In the genomic region with DNA sequence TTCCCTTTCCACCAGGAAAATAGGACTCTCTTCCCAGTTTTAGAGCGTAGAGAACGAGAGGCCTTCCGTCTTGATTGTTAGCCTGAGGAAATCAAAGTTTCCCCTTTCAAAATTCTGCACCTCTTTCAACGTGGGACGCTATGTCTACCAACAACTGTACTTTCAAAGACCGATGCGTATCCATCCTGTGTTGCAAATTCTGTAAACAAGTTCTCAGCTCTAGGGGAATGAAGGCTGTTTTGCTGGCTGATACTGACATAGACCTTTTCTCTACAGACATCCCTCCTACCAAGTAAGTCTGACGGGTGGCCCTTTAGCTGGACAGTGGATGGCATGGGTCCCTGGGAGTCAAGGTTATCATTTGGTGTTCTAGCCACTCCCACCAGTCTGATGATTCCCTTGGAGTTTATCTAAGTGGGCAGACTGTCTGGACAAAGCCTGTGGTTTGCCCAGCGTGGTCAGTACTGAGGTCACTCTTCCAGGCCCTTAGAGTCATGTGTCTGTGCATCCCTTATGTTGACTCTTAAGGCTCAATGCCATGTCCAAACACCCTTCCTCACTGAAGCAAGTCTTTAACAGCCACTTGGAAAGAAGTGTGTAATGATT, we compare ENCODE assay signal across 8 mouse cellular contexts. TPM values are rescaled to one million over a fixed set of nuclear protein-coding genes. Genes with fewer than 3 reads are reported as not detected.
DNase-seq lines count a peak whose midpoint lies in the region; ATAC-seq and TF ChIP-seq lines count a peak whose summit lies in the region.

No protein-coding gene starts in this region.

- peak overlapping the region; percentile 62 for H3K9ac ChIP-seq in CH12.LX (ENCODE audit: insufficient read depth, low read depth)
- peak overlapping the region; percentile 66 for H3K9ac ChIP-seq in forebrain, embryonic 12.5 days
- peak overlapping the region; percentile 77 for H3K9ac ChIP-seq in liver, embryonic 11.5 days (ENCODE audit: low read depth, low read length)
- peak overlapping the region; percentile 15 for H3K9ac ChIP-seq in stomach, embryonic 14.5 days (replicated peaks; ENCODE audit: low read depth, low read length)

- intact Hi-C loops in gastrocnemius, adult 2 months (cut with DNase I) = loop anchor here (5.0 kb wide), 2 partner anchors 96 to 166 kb away; no protein-coding TSS in a partner anchor

- no peak for TF ChIP-seq EP300 in CH12.LX (IDR thresholded peaks at IDR 0.05; ENCODE audit: low read length)

- peak overlapping the region; percentile 38; the same call in 1 of the 2 replicates for H3K4me2 ChIP-seq in CH12.LX (ENCODE audit: insufficient read depth, low read depth, poor library complexity, severe bottlenecking)
- H3K4me2 ChIP-seq in forebrain, embryonic 12.5 days = peak overlapping the region; percentile 83
- peak overlapping the region; percentile 85 for H3K4me2 ChIP-seq in liver, embryonic 11.5 days
- H3K4me2 ChIP-seq in stomach, embryonic 14.5 days (replicated peaks; ENCODE audit: low read depth, low read length) = peak overlapping the region; percentile 81

- no peaks in the 10 kb centered on the region for H3K9me3 ChIP-seq in CH12.LX (replicated peaks; ENCODE audit: low read length)
- no peaks in the 10 kb centered on the region for H3K9me3 ChIP-seq in forebrain, embryonic 12.5 days
- no peaks in the 10 kb centered on the region for H3K9me3 ChIP-seq in liver, embryonic 11.5 days (ENCODE audit: control insufficient read depth, low read length)
- no peaks in the 10 kb centered on the region for H3K9me3 ChIP-seq in stomach, embryonic 14.5 days (ENCODE audit: control insufficient read depth, low read depth, low read length)

- WGBS in forebrain, embryonic 12.5 days = 2% methylated on average over 9 of the region's 9 CpGs
- 2% methylated on average over 9 of the region's 9 CpGs for WGBS in liver, embryonic 11.5 days
- under 1% methylated on average over 9 of the region's 9 CpGs for WGBS in stomach, embryonic 14.5 days

- TF ChIP-seq POLR2A in CH12.LX (IDR thresholded peaks at IDR 0.05; ENCODE audit: low read depth, low read length) = no peak

- ATAC-seq in forebrain, embryonic 12.5 days (ENCODE audit: low FRiP score) = no peak
- no peak for ATAC-seq in liver, embryonic 11.5 days (replicated peaks; ENCODE audit: low FRiP score)
- ATAC-seq in stomach, embryonic 14.5 days (ENCODE audit: insufficient number of reproducible peaks, insufficient read depth, low FRiP score, low read depth) = no peak
- ATAC-seq in megakaryocyte-erythroid progenitor cell, adult 5-6 weeks (replicated peaks; ENCODE audit: low FRiP score, low TSS enrichment, poor library complexity, severe bottlenecking) = no peak

- in situ Hi-C loops in CH12.LX (cut with MboI; ENCODE audit: low pct_ligation_motif_present, low pct_unique_long_range_greater_than_20kb, low sequenced_read_pairs) = no loop called here

- peaks cover 2 to 43% of the 10 kb centered on the region in 2 experiments; a peak in 3 of 4 replicates for H3K4me1 ChIP-seq in CH12.LX (ENCODE audit: control insufficient read depth in 1 of 2, insufficient read depth in 2 of 2)
- peaks cover 44% of the 10 kb centered on the region for H3K4me1 ChIP-seq in forebrain, embryonic 12.5 days
- H3K4me1 ChIP-seq in liver, embryonic 11.5 days (replicated peaks; ENCODE audit: control insufficient read depth, insufficient read depth, low read length) = peaks cover 30% of the 10 kb centered on the region
- H3K4me1 ChIP-seq in stomach, embryonic 14.5 days (ENCODE audit: control insufficient read depth, insufficient read depth, low read length) = peaks cover 28% of the 10 kb centered on the region

- no peaks in the 10 kb centered on the region for H3K27me3 ChIP-seq in CH12.LX (replicated peaks)
- H3K27me3 ChIP-seq in forebrain, embryonic 12.5 days = no peaks in the 10 kb centered on the region
- no peaks in the 10 kb centered on the region for H3K27me3 ChIP-seq in liver, embryonic 11.5 days (replicated peaks; ENCODE audit: control insufficient read depth, insufficient read depth, low read length)
- H3K27me3 ChIP-seq in stomach, embryonic 14.5 days (ENCODE audit: control insufficient read depth, insufficient read depth, low read length) = no peaks in the 10 kb centered on the region

- H3K27ac ChIP-seq in gastrocnemius, adult 2 months = peak overlapping the region; percentile 74
- H3K27ac ChIP-seq in CH12.LX (ENCODE audit: insufficient read depth, low read depth) = no peak overlapping the region
- H3K27ac ChIP-seq in forebrain, embryonic 12.5 days = peak overlapping the region; percentile 92
- H3K27ac ChIP-seq in liver, embryonic 11.5 days (ENCODE audit: low read depth, low read length) = peak overlapping the region; percentile 96; the same call in 1 of the 2 replicates
- peak overlapping the region; percentile 89 for H3K27ac ChIP-seq in stomach, embryonic 14.5 days (ENCODE audit: low read length)

- no peak for TF ChIP-seq RAD21 in CH12.LX (IDR thresholded peaks at IDR 0.05; ENCODE audit: low read depth, low read length)

- dilution Hi-C loops in CH12.LX (cut with MboI; ENCODE audit: extremely low pct_ligation_motif_present, extremely low pct_unique_long_range_greater_than_20kb, low sequenced_read_pairs) = no loop called here

- no peak for DNase-seq in gastrocnemius, adult 2 months
- DNase-seq in gastrocnemius, postnatal 10 days = no peak
- DNase-seq in CH12.LX (ENCODE audit: extremely low read depth) = no peak
- no peak for DNase-seq in liver, embryonic 11.5 days (ENCODE audit: low spot score)
- DNase-seq in ovary, postnatal 14 days (ENCODE audit: low spot score) = no peak

- TF ChIP-seq CTCF in gastrocnemius, adult 2 months (IDR thresholded peaks at IDR 0.05) = no peak
- no peak for TF ChIP-seq CTCF in CH12.LX (conservative IDR thresholded peaks at IDR 0.05 in 1 of 2, IDR thresholded peaks at IDR 0.05 in 1 of 2; ENCODE audit: low read depth in 2 of 2, low read length in 2 of 2)

- peaks cover 0 to 21% of the 10 kb centered on the region in 2 experiments for H3K36me3 ChIP-seq in CH12.LX (replicated peaks in 1 of 2; ENCODE audit: control insufficient read depth in 1 of 2, insufficient read depth in 1 of 2, low read length in 1 of 2)
- H3K36me3 ChIP-seq in forebrain, embryonic 12.5 days (replicated peaks) = no peaks in the 10 kb centered on the region
- H3K36me3 ChIP-seq in liver, embryonic 11.5 days (ENCODE audit: control insufficient read depth, insufficient read depth, low read length) = no peaks in the 10 kb centered on the region; the same call in 1 of the 2 replicates
- no peaks in the 10 kb centered on the region for H3K36me3 ChIP-seq in stomach, embryonic 14.5 days (ENCODE audit: control insufficient read depth, insufficient read depth, low read length)

- peak overlapping the region; percentile 79 for H3K4me3 ChIP-seq in gastrocnemius, adult 2 months
- H3K4me3 ChIP-seq in CH12.LX (replicated peaks in 1 of 3; ENCODE audit: low read depth in 2 of 3, low read length in 2 of 3, poor library complexity in 1 of 3) = peak overlapping the region; percentile 80 to 96 (median 86)
- peak overlapping the region; percentile 74 for H3K4me3 ChIP-seq in forebrain, embryonic 12.5 days (replicated peaks)
- H3K4me3 ChIP-seq in liver, embryonic 11.5 days (ENCODE audit: low read depth, low read length) = peak overlapping the region; percentile 80
- peak overlapping the region; percentile 71 for H3K4me3 ChIP-seq in stomach, embryonic 14.5 days (ENCODE audit: low read depth, low read length)

- peaks cover 53% of the 10 kb centered on the region for H3K79me2 ChIP-seq in CH12.LX (replicated peaks; ENCODE audit: control insufficient read depth, extremely low read depth, insufficient read depth, poor library complexity, severe bottlenecking)

TF ChIP-seq in CH12.LX, 34 proteins besides CTCF, POLR2A, EP300 and RAD21:
- TF ChIP-seq ELF1 (IDR thresholded peaks at IDR 0.05; ENCODE audit: low read depth, low read length) = no peak
- TF ChIP-seq UBTF (IDR thresholded peaks at IDR 0.05; ENCODE audit: low read depth, low read length) = no peak
- TF ChIP-seq ZMIZ1 (IDR thresholded peaks at IDR 0.05; ENCODE audit: low read depth, low read length) = no peak
- TF ChIP-seq ETS1 (conservative IDR thresholded peaks at IDR 0.05; ENCODE audit: low read depth, low read length) = no peak
- no peak for TF ChIP-seq KAT2A (IDR thresholded peaks at IDR 0.05; ENCODE audit: insufficient replicate concordance, low read length)
- no peak for TF ChIP-seq IRF4 (IDR thresholded peaks at IDR 0.05; ENCODE audit: low read depth, low read length)
- no peak for TF ChIP-seq HCFC1 (IDR thresholded peaks at IDR 0.05; ENCODE audit: low read depth, low read length)
- TF ChIP-seq SIN3A (IDR thresholded peaks at IDR 0.05; ENCODE audit: low read length) = no peak
- no peak for TF ChIP-seq NRF1 (IDR thresholded peaks at IDR 0.05; ENCODE audit: low read depth, low read length)

RNA-seq across cellular contexts. Expression of a gene that starts 1.0 kb away (rescaled TPM):
- under 1 TPM; 0.20 to 0.31 TPM for total RNA-seq in gastrocnemius, adult 2 months (2021)
- total RNA-seq in gastrocnemius, postnatal 10 days (2021) = 1 to 10 TPM; 1.0 to 1.4 TPM
- total RNA-seq in CH12.LX (2012; rRNA removed) = 10.5 and 12.7 TPM in 2 replicates
- total RNA-seq in CH12.LX (2014; rRNA removed) = 18.9 and 22.4 TPM in 2 replicates
- 19.1 and 21.7 TPM in 2 replicates for polyA plus RNA-seq in CH12.LX (2012; ENCODE audit: insufficient read length, low read depth)
- polyA plus RNA-seq in forebrain, embryonic 12.5 days (2016; fragmentation: Nextera tagmentation; extraction: Ambion mirVana) = 5.3 and 5.5 TPM in 2 replicates
- polyA plus RNA-seq in liver, embryonic 11.5 days (2014; fragmentation: Nextera tagmentation; extraction: Ambion mirVana) = 4.8 and 4.9 TPM in 2 replicates
- 3.1 and 3.2 TPM in 2 replicates for polyA plus RNA-seq in stomach, embryonic 14.5 days (2014; fragmentation: Nextera tagmentation; extraction: Ambion mirVana)
- total RNA-seq in megakaryocyte-erythroid progenitor cell, adult 5-6 weeks (2014; fragmentation: Nextera tagmentation) = 2.6 and 4.1 TPM in 2 replicates
- total RNA-seq in megakaryocyte-erythroid progenitor cell, adult 5-6 weeks (2017) = 2.8 and 6.1 TPM in 2 replicates

RNA-seq across cellular contexts. Expression of a gene that starts 1.5 kb away (rescaled TPM):
- 10 to 100 TPM; 10.1 to 12.2 TPM for total RNA-seq in gastrocnemius, adult 2 months (2021)
- total RNA-seq in gastrocnemius, postnatal 10 days (2021) = 10 to 100 TPM; 43.7 to 53.7 TPM
- total RNA-seq in CH12.LX (2012; rRNA removed) = 19.9 and 28.1 TPM in 2 replicates
- 8.9 and 9.7 TPM in 2 replicates for total RNA-seq in CH12.LX (2014; rRNA removed)
- 21.6 and 26.8 TPM in 2 replicates for polyA plus RNA-seq in CH12.LX (2012; ENCODE audit: insufficient read length, low read depth)
- 17.1 and 22.9 TPM in 2 replicates for polyA plus RNA-seq in forebrain, embryonic 12.5 days (2016; fragmentation: Nextera tagmentation; extraction: Ambion mirVana)
- 16.1 and 17.3 TPM in 2 replicates for polyA plus RNA-seq in liver, embryonic 11.5 days (2014; fragmentation: Nextera tagmentation; extraction: Ambion mirVana)
- 22.8 and 24.5 TPM in 2 replicates for polyA plus RNA-seq in stomach, embryonic 14.5 days (2014; fragmentation: Nextera tagmentation; extraction: Ambion mirVana)
- total RNA-seq in megakaryocyte-erythroid progenitor cell, adult 5-6 weeks (2014; fragmentation: Nextera tagmentation) = 17.4 and 22.6 TPM in 2 replicates
- 7.1 and 7.8 TPM in 2 replicates for total RNA-seq in megakaryocyte-erythroid progenitor cell, adult 5-6 weeks (2017)

Comparison
In these comparisons a context has a peak if more than half of its experiments do, and no peak if none do; other contexts are left out.
1. H3K9ac ChIP-seq: peak in every context shown above with its lines; median percentile 77 in liver, embryonic 11.5 days; 66 in forebrain, embryonic 12.5 days; 62 in CH12.LX; 15 in stomach, embryonic 14.5 days.